Mouse (Mus musculus): ENCODE data around the gene Rab42. TPM values are rescaled to one million over a fixed set of nuclear protein-coding genes. Genes with fewer than 3 reads are reported as not detected.
"Not testable (repeated sequence)": the region's sequence is repeated elsewhere in the genome, so short reads cannot be mapped to it uniquely, and the experiment has no call there.

The Rab42 gene
- total RNA-seq, 2 experiments from 2014 or later, result 1.2 to 1.5 TPM

DNA sequence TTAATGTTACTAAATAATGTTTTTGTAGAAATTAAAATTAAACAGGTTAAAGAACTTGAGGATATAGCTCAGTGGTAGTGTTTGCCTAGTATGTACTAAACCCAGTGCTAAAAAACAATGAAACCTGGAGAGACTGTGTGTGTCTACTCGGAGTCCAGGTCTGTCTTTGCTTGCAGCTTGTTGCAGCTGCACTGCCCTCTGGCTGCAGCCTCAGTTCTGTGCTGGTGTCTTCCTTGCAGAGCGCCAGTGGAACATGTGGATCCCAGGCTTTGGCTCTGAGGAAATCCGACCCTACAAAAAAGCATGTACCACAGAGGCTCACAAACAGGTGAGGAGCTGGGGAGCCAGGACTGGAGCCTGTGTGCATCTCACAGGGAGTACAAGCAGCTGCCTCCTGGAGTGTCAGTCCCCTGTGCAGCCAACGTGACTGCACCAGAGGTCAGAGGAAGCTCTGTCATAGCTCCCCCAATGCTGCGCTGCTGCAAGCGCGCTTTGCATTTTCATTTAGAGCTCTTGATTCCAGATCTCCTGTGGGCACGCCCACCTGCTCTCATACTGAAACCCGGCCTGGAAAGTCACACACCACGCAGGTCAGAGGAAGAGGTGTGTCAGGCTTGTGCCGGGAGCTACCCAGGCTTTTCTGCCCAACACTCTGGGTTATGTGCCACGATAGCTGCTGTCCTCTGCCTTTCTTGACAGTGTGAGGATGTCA is 11.4 kb downstream of the Rab42 start:
- intact Hi-C loops (cut with DNase I), result loop anchor here (5.0 kb wide), 1 partner anchor 121 kb away; no protein-coding TSS in a partner anchor
- DNase-seq (ENCODE audit: low spot score in 2 of 2), result no peak

DNA sequence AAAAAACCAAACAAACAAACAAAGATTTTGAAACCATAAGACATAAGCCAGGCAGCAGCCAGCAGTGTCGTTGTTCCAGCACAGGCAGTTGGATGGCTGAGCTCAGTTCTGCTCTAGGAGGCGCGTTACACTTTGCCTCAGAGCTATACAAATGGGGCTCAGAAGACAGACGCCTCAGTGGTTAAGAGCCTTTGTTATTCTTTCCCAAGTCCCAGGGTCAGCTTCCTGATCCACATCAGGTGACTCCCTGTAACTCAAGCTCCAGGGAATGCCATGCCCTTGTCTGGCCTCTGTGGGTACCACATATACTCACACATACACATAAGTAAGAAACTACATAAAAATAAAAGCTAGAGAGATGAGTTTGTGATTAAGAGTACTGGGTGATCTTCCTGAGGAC is 12.1 kb downstream of the Rab42 start:
- no peak for DNase-seq (ENCODE audit: low spot score in 2 of 2)

DNA sequence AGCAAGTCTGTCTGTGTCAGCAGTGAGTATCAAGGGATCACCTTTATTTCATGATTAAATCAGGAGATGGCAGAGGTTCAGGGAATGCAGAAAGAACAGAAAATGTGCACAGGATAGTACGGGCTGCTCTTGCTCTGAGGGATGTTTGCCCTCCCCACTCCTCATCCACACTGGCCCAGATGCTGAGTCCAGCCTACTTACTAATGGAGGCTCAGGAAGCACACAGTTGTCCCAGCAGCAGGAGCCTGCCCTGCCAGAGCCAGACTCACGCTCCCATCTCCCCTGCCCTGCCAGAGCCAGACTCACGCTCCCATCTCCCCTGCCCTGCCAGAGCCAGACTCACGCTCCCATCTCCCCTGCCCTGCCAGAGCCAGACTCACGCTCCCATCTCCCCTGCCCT is 14.3 kb downstream of the Rab42 start:
- intact Hi-C loops (cut with DNase I), result not testable (repeated sequence)

More for the DNA sequence above, 12.1 kb downstream of the Rab42 start:
- intact Hi-C loops (cut with DNase I), result loop anchor here (5.0 kb wide), 1 partner anchor 121 kb away; no protein-coding TSS in a partner anchor

DNA sequence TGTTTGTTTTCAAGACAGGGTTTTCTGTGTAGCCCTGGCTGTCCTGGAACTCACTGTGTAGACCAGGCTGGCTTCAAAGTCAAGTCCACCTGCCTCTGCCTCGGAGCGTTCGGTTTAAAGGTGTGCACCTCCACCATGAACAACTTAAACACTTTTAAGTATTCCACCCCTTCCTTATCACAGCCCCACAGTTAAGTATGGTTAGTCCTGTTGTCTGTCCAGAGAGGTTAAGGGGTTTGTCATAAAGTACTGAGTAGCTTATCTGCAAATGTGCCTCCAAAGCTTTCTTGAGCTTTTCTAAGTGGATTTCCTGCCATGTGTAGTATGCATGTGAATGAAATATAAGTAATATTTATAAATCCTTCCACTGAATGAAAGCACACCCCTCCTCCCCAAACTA is 27.2 kb downstream of the Rab42 start:
- intact Hi-C loops (cut with DNase I), result no loop called here
- DNase-seq (ENCODE audit: low spot score in 2 of 2), result no peak

More for the DNA sequence above, 14.3 kb downstream of the Rab42 start:
- not testable (repeated sequence) for DNase-seq (ENCODE audit: low spot score in 2 of 2)

DNA sequence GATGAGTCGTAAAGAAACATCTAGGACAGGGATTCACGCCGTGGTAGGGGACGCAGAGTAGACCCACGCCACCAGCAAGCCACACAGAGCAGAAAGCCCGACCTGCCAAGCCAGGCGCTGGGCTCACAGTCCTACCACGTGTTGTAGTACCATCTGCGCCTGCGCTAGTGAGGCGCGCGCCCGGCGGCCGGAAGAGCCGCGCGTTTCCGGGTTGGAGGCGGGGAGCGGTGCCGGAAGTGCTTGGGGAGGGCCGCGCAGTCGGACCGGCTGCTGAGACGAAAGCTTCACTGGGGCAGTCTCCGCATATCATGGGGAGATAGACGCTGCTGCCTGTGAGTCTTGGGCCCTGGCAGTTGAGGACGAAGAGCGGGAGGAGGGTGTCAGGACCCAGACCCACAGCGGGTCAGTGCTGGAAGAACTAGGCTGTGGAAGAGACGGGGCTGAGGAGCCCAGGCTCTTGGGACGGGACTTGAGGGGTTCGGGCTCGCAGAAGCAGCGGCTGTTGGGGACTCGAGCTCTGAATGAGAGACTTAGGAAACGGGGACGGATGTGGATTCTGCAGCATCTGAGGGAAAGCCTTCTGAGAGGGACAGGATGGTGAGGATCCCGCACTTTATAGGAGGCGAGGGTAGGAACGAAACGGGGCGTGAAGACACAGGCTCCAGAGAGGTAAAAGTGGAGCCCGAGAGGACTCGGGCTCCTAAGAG is 28.9 kb downstream of the Rab42 start, which contains the start of gene Taf12:
Taf12 (plus strand) TSS at position 220 of the 707 bp plus-strand sequence.
- peak; percentile 94 to 96 for DNase-seq (ENCODE audit: low spot score in 2 of 2)
- intact Hi-C loops (cut with DNase I), result loop anchor here (5.0 kb wide), 2 partner anchors 62 to 648 kb away; partner anchors contain the start of genes Fam76a and Ythdf2

DNA sequence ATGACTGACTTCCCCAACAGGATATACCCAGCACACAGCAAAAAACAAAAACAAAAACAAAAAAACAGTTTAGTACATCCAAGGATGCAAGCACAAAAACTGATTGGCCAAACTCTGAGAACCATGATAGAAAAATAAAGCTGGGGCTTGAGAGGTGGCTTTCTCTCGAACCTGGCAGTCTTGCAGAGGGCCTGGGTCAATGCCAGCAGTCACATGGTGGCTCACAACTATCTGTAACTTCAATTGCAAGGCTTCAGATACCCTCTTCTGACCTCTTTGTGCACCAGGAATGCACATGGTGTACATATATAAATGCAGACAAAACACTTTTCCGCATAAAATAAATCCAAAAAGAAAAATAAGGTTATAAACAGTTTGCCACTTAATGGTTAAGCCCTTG is 30.0 kb downstream of the Rab42 start:
- intact Hi-C loops (cut with DNase I), result loop anchor here (5.0 kb wide), 2 partner anchors 61 to 649 kb away; partner anchors contain the start of genes Fam76a and Ythdf2
- DNase-seq (ENCODE audit: low spot score in 2 of 2), result no peak

DNA sequence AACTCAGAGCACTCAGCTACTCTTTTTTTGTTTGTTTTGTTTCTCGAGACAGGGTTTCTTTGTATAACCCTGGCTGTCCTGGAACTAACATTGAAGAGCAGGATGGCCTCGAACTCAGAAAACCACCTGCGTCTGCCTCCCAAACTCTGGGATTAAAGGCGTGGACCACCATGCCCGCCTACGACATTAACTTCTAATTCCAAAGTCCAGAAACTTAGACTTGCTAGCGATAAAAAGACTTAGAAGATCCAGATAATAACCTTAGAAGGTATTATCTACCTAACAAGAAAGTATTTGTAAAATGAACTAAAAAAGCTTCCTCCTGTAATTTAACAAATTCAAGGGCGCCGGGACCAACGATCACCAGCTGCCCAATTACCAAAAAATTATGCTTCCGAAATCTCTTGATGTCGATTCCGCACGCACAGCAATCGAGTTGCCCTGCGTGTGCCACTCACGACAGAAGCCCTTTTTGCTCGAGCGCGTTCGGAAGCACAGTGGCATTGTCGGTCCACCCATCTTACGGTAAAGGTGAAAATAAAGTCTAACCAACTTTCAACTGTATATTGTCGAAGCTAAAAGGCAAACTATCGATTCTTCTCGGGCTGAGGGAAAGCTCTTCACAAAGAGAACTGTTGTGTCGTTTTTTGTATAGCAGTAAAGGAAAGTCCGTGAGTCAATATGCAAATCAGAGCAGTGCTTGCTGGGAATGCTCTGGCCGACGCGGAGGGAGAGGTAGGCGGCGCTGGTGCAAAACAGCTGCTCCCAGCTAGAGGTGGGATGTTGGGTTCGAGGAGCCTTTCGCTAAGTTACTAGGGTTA is 33.2 kb downstream of the Rab42 start:
- peak; percentile 85 to 91 for DNase-seq (ENCODE audit: low spot score in 2 of 2)
- intact Hi-C loops (cut with DNase I), result loop anchor here (5.0 kb wide), 2 partner anchors 58 to 652 kb away; partner anchors contain the start of genes Fam76a and Ythdf2

DNA sequence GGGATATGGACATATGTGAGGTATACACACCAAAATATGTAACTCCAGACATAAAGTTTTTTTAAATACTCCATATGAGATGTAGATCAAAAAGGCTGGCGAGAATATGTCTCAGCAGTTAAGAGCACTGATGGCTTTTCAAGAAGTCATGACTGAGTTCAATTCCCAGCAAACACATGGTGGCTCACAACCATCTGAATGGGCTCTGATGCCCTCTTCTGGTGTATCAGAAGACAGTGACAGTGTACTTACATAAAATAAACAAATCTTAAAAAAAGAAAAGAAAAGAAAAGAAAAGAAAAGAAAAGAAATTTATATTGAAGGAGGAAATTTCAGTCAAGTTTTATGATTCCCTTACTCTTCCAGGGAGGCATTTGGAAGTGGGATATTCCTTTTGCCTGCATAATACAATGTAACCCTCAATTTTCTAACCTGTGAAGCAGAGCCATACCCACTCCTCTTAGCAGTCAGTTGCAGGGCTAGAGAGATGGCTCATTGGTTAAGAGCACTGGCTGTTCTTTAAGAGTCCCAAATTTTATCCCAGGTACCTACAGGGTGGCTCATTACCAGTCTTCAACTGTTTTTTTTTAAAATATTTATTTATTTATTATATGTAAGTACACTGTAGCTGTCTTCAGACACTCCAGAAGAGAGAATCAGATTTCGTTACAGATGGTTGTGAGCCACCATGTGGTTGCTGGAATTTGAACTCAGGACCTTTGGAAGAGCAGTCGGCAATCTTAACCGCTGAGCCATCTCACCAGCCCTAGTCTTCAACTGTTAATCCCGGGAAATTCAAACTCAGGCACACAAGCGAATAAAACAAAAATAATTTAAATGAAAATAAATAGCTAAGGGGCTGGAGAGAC is 34.1 kb downstream of the Rab42 start:
- DNase-seq (ENCODE audit: low spot score in 2 of 2), result no peak
- intact Hi-C loops (cut with DNase I), result no loop called here

DNA sequence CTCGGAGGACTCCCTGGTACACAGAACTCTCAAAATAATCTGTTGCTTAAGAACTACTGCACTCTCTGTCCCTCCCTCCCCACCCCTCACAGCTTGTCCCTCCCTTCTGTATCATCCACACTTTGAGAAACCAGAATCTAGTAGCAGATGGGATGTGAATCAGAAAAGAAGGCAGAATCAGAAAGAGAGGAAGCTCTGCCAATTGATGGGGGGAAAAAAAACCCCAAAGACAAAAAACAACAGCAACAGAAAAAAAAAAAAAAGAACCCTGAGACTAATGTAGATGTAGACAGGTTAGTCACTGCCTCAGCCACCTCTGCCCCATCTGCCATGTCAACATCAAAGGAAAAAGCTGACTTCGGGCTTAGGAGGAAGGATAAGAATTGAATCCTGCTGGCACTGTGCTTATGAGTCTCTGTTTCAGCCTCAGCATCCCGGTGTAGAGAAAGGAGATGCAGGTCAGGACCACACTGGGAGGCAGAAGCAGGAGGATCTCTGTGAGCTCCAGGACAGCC is 36.3 kb downstream of the Rab42 start:
- DNase-seq (ENCODE audit: low spot score in 2 of 2), result peak in 1 of 2 experiments; percentile 71
- intact Hi-C loops (cut with DNase I), result no loop called here

DNA sequence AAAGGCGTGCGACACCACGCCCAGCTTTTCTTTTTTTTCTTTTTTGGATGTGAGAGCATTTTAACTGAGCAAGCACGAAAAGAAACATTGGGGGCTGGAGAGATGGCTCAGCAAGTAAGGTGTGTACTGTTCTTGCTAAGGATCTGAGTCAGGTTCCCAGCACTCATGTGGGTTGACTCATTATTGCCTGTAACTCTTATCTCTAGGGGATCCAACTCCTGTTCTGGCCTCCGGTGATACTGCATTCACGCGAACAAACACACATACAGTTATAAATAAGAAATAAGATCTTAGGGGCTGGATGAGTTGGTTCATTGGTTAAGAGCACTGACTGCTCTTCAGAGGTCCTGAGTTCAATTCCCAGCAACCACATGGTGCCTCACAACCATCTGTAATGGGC is 39.9 kb downstream of the Rab42 start:
- DNase-seq (ENCODE audit: low spot score in 2 of 2), result no peak
- intact Hi-C loops (cut with DNase I), result no loop called here

DNA sequence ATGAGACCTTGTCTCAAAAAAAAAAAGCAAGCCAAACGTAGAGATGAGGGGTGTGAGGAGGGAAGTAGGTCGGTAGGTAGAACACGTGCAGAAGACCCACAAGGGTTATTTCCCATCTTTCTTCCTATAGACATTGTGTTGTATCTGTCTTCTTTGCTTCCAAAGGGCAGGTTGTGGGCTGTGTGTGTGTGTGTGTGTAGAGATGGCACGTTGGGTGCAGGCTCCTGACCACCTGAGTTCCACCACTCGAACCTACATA is 40.9 kb downstream of the Rab42 start:
- intact Hi-C loops (cut with DNase I), result no loop called here
- no peak for DNase-seq (ENCODE audit: low spot score in 2 of 2)

DNA sequence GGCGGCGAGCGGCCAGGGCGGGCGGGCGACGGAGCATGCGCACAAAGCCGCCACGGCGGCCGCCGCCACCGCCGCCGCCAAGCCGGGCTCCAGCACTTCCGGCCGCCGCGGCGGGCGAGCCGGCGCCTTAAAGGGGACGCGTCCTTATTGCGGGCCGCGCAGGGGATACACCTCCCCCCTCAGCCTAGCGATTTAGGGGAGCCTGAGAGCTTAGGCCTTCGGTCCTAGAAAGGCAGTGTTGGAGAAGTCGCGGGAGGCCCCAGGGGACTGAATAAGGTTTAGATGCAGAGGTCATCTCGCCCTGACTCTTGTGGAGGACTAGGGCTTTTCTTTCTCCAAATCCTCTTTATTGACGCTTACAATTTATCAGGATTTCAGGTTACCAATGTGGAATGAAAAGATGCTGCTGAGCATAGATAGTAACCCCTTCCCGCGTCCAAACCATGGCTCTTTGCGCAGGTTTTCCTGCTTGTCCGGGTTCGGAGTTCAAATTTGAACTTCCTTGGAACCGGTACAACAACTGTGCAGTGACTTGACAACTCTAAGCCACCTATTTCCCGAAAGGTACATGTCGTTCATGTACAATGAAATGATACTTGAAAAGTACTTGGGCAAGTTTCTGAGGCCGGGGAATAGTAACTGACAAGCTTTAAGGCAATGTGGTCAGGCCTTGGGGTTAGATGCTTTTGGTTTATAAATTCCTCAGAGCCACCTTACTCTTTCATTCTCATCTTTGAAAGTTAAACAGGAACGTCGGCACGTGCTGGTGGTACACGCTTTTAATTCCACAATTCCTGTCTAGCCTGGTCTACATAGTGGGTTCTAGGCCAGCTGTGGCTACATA is 41.4 kb downstream of the Rab42 start, which contains the start of gene Gmeb1:
Gmeb1 (minus strand) TSS at position 89 of the 844 bp plus-strand sequence.
- DNase-seq (ENCODE audit: low spot score in 2 of 2), result peak; percentile 71 to 74
- intact Hi-C loops (cut with DNase I), result no loop called here

DNA sequence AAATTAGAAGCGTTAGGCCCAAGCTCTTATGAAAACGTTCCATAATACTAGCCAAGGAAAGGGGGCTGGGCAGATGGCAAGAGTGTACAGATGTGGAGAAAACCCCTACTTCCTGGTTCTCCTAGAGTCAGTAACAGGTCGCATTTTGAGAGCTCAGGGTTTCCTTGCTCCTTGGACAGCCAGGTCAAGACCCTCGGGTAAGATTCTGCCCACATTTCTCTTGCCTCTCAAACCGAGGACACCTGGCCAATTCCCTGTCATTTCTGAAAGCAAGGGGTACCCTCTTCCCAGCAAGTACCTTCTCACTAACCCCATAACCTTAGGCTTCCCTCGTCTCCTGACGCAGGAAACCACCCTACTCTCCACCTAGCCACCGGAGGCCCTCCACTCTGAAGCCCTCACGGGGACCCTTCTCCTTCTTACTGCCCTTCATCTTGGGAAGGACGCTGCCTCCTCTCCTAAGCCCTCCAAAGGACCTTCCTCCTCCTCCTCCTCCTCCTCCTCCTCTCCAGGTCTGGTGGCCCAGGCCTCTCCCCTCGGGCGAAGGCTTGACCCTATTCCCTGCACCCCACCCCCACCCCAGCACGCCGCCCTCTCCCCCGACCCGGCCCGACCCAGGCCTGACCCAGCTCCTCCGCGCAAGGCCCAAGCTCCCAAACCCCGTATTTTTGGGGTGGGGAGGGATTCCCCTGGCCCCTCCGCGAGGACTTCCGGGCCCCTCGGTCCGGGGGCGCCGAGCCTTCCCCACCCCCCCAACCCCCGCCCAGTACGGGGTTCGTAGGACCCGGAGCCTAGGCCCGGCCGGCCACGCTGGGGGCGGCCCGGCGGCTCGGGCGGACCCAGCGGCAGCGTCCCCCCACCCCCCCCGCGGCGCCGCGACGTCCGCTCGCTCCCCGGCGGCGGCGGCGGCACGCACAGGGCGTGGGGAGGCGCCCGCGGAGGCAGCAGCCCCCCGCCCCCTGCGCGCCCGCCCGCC is 42.5 kb downstream of the Rab42 start:
- intact Hi-C loops (cut with DNase I), result no loop called here
- peak; percentile 16 to 40 for DNase-seq (ENCODE audit: low spot score in 2 of 2)

DNA sequence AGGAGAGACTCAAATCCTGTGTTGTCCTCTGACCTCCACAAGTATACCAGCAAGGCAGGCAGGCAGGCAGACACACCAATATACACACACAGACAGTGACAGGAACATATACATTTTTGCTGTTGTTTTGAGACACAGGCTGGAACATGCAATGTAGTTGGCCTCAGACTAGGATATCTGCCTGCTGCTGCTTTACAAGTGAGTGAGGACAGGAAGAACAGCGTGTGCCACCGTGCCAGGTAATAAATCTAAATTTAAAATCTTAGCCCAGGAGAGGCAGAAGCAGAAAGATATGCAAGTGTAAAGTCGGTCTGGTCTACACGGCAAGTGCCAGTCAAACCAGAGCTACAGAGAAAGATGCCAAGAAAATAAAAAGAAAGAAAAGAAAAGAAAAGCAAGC is 43.9 kb downstream of the Rab42 start:
- intact Hi-C loops (cut with DNase I), result no loop called here
- DNase-seq (ENCODE audit: low spot score in 2 of 2), result no peak

DNA sequence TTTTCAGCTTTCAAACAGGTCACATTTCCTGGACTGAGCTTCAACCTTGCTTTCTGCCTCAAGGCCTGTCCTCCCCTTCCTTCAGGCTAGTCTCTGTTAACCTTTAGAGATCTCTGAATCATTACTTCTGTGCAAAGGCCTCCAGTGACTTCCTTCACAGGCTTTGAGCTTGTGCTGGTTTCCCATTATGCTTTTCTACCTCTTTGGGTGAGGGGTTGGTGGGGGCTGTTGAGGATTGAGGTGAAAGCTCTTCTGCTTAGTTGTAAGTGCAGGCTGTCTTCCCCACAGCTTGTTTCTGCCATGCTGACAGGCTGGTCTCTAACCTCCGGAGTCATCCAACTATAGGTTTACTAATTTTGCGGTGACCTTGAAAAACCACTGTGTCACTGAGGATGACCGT is 46.8 kb downstream of the Rab42 start:
- intact Hi-C loops (cut with DNase I), result no loop called here
- DNase-seq (ENCODE audit: low spot score in 2 of 2), result no peak

DNA sequence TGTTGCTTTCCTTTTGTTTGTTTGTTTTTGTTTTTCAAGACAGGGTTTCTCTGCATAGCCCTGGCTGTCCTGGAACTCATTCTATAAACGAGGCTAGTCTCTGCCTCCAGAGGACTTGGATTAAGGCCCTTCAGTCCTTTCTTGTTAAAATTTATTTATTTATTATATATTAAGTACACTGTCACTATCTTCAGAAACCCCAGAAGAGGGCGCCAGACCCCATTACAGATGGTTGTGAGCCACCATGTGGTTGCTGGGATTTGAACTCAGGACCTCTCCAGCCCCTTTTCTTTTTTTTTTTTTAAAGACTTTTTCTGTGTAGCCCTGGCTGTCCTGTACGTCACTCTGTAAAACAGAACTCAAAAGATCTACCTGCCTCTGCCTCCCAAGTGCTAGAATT is 48.2 kb downstream of the Rab42 start:
- intact Hi-C loops (cut with DNase I), result no loop called here
- no peak for DNase-seq (ENCODE audit: low spot score in 2 of 2)

DNA sequence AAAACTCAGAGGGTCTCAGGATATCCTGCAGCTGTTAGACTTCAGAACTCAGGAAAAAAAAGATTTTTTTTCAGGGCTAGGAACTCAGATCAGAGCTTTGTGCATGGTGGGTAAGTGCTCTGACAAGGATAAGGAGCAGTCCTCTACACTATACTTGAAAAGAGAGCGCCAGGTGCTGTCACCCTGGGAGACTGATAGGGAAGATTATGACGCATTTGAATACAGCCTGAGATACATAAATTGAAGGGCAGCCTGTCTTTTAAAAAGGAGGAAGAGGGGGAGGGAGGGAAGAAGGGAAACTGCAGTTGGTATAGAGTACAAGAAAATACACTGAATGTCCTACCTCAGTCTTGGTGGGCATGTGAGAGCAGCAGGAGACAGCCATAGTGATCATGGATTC is 49.6 kb downstream of the Rab42 start:
- intact Hi-C loops (cut with DNase I), result no loop called here
- DNase-seq (ENCODE audit: low spot score in 2 of 2), result no peak
